Mouse (Mus musculus) megakaryocyte, embryonic 14.5 days (primary cell): Measurements from ENCODE around the gene Egfr.

ENCODE experiments used
- FLI1 ChIP-seq: IDR thresholded peaks from 2 replicates; pipeline ENCODE4 v1.6.1; 2012; ENCODE audit warnings: low read length, inconsistent platforms, mixed read lengths
- GATA1 ChIP-seq: IDR thresholded peaks from 3 replicates; pipeline ENCODE4 v1.6.1; 2012; ENCODE audit warnings: mixed read lengths, low read length, inconsistent platforms, borderline replicate concordance

DNA sequence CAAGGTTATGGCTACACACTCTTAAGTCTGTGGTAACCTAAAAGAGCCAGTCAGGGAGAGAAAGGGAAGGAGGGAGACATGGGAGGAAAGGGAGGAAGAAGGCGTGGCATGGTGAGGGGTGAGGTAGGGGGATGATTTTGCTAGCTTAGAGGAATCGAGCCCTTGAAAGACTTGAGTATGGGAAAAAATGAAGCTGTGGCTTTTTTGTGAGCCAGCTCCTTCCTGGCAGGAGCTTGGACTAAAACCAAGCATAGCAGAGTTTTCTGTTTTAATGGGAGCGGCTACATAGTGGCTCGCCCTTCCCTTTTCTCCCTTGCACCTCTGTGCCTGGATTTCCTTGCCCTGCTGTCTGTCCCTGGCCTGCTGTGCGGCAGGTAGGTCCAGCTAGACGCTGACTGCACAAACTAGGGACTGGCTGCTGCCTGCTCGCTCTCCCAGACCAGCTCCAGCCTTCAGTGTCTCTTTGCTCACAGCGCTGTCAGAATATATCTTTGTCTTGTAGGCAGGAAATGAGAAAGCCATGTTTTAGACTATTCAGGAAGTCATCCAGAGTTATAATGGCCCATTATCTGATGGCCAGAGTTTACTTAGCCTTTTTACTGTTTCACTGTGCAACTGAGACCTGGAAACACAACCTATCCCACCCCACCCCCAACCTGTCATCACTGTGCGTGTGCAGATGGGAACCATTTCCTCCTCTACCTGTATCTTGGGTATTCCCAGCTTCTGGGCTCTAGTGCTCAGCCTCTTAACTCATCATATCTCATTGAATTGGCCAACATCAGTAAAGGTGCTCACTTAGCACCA, 57.4 kb downstream of the Egfr start:
- TF ChIP-seq GATA1 (no peak), FLI1 (no peak)
